Mouse (Mus musculus) ZHBTc4 (cell line): ENCODE measurements around the gene Adarb2.
A peak's percentile ranks its signal among the peaks of the same experiment; 100 is the strongest.

Experiments
- DNase-seq: peaks from one replicate; pipeline ENCODE4 v3.0.0-alpha.2; 2011; ENCODE audit warnings: low read depth, low spot score

Gene Adarb2

GRCm38 (mm10) chr13:8784308-8785061 is 581.8 kb downstream of the Adarb2 start:
- DNase-seq: no peak

GRCm38 (mm10) chr13:8785185-8785584 is 582.5 kb downstream of the Adarb2 start:
- peak; percentile 73 for DNase-seq

GRCm38 (mm10) chr13:8793217-8793616 is 590.6 kb downstream of the Adarb2 start:
- DNase-seq: no peak

GRCm38 (mm10) chr13:8800576-8800975 is 597.9 kb downstream of the Adarb2 start:
- DNase-seq: no peak

GRCm38 (mm10) chr13:8805931-8806330 is 603.3 kb downstream of the Adarb2 start:
- DNase-seq: no peak
